Mouse (Mus musculus) left cerebral cortex, adult 6 months (tissue): Measurements from ENCODE around the gene Klk13. TPM values are rescaled to one million over a fixed set of nuclear protein-coding genes. Genes with fewer than 3 reads are reported as not detected.

Experiments
- long read RNA-seq, 2 experiments: library from polyadenylated mRNA; unstranded; transcript quantifications; one replicate each; pipeline ENCODE4 v2.0.0; 2019 to 2020
- polyA plus RNA-seq: library from polyadenylated mRNA; unstranded; fragments of <200 nt; fragmentation: Nextera tagmentation; gene quantifications from 2 replicates; pipeline ENCODE4 v1.2.3, GENCODE M21; 2021

The Klk13 gene
- polyA plus RNA-seq: not detected in 2 replicates
- long read RNA-seq, experiment 1: 0 reads
- long read RNA-seq, experiment 2: 0 reads

DNA sequence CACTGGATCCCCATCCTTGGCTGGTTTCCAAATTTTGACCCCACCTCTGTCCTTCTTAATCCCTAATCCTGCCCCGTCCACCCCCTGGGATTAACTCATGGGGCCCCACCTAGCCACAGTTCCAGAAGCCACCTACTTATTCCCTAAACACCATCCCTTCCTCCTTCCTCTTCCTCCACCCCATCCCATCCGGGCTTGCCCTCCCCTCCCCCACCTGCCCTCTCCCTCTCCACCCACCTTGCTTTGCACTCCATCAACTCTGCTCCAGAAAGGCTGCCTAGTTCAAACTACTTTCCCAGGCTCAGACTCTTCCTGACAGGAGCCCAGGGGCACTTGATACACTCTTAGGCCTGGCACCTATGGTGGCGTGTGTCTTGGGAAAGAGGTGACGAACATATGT, at the start of gene Klk13:
Klk13 (plus strand) TSS at position 301 of the 400 bp plus-strand sequence.

DNA sequence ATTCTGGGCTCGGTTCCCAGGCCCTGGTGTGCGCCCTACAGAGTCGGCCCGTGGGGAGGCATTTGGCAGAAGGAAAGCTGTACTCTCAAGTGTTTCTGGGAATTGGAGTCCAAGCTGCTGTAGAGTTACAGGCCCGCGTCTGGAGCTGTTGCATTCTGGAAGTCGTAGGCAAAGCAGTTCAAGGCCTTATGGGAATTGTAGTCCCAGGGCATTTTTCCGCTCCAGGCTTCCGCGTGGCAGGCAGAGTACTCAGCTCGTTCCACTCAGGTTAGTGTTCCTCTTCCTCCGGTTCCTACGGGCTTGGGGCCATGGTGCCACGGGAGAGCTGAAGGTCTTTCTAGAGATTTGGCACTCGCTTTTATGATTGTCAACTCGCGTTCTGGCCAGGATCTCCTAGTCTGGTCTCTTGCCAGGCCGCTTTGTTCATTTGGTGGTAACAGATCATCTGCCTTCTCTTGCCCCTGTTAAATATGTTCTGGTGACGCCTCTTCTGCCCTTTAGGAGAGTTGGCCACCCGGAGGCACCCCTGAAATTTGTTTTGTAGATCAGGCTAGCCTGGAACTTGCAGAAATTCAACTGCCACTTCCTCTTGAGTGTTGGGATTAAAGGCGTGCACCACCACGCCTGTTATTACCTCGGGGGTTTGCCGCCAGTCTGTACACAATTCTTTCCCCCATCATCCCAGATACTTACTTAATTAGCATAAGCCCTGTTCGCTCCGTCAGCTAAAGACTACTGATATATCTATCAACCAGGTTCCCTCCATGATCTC, 40.4 kb upstream of the Klk13 start, which contains the start of gene Ctu1:
Ctu1 (plus strand) TSS at position 208 of the 772 bp plus-strand sequence.

GRCm38 (mm10) chr7:43690118-43690517, 22.2 kb upstream of the Klk13 start, which contains the start of gene Klk14:
Gene Klk14 (plus strand): TSS chr7:43690418.

DNA sequence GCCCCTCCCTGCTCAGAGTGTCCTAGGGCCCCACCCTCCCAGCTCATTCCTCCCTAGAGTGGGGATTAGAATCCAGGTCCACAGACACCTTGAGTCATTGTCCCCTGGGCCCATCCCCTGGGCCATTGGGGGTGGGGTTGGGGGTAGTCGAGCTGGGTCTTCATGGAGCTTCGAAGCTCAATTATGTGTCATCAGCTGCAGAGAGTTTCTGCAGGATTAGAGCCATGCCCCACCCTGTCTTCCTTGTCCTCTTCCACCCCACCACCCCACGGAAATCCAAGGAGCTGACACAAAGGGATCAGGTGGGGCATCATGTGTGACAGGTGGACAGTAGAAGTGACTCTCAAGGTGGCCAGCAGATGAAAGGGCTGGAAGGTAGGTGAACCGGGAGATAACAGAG, 56.2 kb downstream of the Klk13 start, which contains the start of gene Klk12:
Klk12 (plus strand) TSS at position 301 of the 400 bp plus-strand sequence.

GRCm38 (mm10) chr7:43774364-43774763, 62.0 kb downstream of the Klk13 start, which contains the start of gene Klk11:
Gene Klk11 (plus strand): TSS chr7:43774604.

Other genes starting within 250 kb of the Klk13 start
- gene Vsig10l, start 249.4 kb upstream of the Klk13 start, polyA plus RNA-seq: 1.1 and 2.6 TPM in 2 replicates
- 1.9 and 3.0 TPM in 2 replicates for gene Iglon5, start 222.5 kb upstream of the Klk13 start, polyA plus RNA-seq
- not detected in 2 replicates for gene 4931406B18Rik, start 206.6 kb upstream of the Klk13 start, polyA plus RNA-seq
- 4.9 and 5.2 TPM in 2 replicates for gene Cd33, start 168.1 kb upstream of the Klk13 start, polyA plus RNA-seq
- 1.2 and 1.6 TPM in 2 replicates for gene Zfp658, start 150.3 kb upstream of the Klk13 start, polyA plus RNA-seq
- gene Zfp719, start 133.0 kb upstream of the Klk13 start, polyA plus RNA-seq: 5.4 and 5.5 TPM in 2 replicates
- not detected in 2 replicates for gene Zfp819, start 105.4 kb upstream of the Klk13 start, polyA plus RNA-seq
- not detected in 2 replicates for gene Ceacam18, start 77.9 kb upstream of the Klk13 start, polyA plus RNA-seq
- gene Siglece, start 52.4 kb upstream of the Klk13 start, polyA plus RNA-seq: 0.54 and 0.59 TPM in 2 replicates
- 5.3 and 6.3 TPM in 2 replicates for gene Ctu1, start 40.6 kb upstream of the Klk13 start, polyA plus RNA-seq
- gene Klk14, start 22.1 kb upstream of the Klk13 start, polyA plus RNA-seq: not detected in 2 replicates
- not detected in 2 replicates for gene Klk12, start 56.3 kb downstream of the Klk13 start, polyA plus RNA-seq
- not detected in 2 replicates for gene Klk11, start 62.0 kb downstream of the Klk13 start, polyA plus RNA-seq
- gene Klk10, start 68.5 kb downstream of the Klk13 start, polyA plus RNA-seq: 0.15 and 0.34 TPM in 2 replicates
- not detected in 2 replicates for gene Klk9, start 79.3 kb downstream of the Klk13 start, polyA plus RNA-seq
- 9.7 and 10.3 TPM in 2 replicates for gene Klk8, start 85.0 kb downstream of the Klk13 start, polyA plus RNA-seq
- not detected in 2 replicates for gene Klk7, start 98.7 kb downstream of the Klk13 start, polyA plus RNA-seq
- gene Klk6, start 111.9 kb downstream of the Klk13 start, polyA plus RNA-seq: 7.3 and 12.8 TPM in 2 replicates
- gene Klk5, start 129.4 kb downstream of the Klk13 start, polyA plus RNA-seq: not detected in 2 replicates
- gene Klk4, start 168.6 kb downstream of the Klk13 start, polyA plus RNA-seq: not detected in 2 replicates
- gene Klk15, start 221.2 kb downstream of the Klk13 start, polyA plus RNA-seq: not detected in 2 replicates
- not detected in 2 replicates for gene Klk1b8, start 238.1 kb downstream of the Klk13 start, polyA plus RNA-seq